Mouse (Mus musculus) hindbrain, embryonic 16.5 days (tissue): ENCODE data around the gene Zfyve1. TPM values are rescaled to one million over a fixed set of nuclear protein-coding genes. Genes with fewer than 3 reads are reported as not detected.
"Not testable (repeated sequence)": the region's sequence is repeated elsewhere in the genome, so short reads cannot be mapped to it uniquely, and the experiment has no call there.

Source experiments
- ATAC-seq: fragments of 200-750 bp; cut with Nextera tagmentation; 2 replicates; pipeline ENCODE4 v1.8.0; 2017; ENCODE audit warnings: moderate TSS enrichment, moderate library complexity
- H3K27ac ChIP-seq: fragments of 300-500 bp; sonication (generic); 2 replicates; pipeline ENCODE4 v1.5.1; 2014; ENCODE audit warnings: low read depth, mild to moderate bottlenecking, control low read depth, low read length, moderate library complexity
- H3K27me3 ChIP-seq: fragments of 300-500 bp; sonication (generic); replicated peaks from 2 replicates; pipeline ENCODE4 v1.6.1; 2014; ENCODE audit warnings: low read length; ENCODE audit not compliant: control insufficient read depth, insufficient read depth
- H3K36me3 ChIP-seq: fragments of 300-500 bp; sonication (generic); 2 replicates; pipeline ENCODE4 v1.6.1; 2014; ENCODE audit warnings: mild to moderate bottlenecking, low read length, moderate library complexity, mixed read lengths; ENCODE audit not compliant: control insufficient read depth, insufficient read depth
- H3K4me1 ChIP-seq: fragments of 300-500 bp; sonication (generic); 2 replicates; pipeline ENCODE4 v1.6.1; 2014; ENCODE audit warnings: low read depth, low read length; ENCODE audit not compliant: control insufficient read depth, insufficient read depth
- H3K4me2 ChIP-seq: fragments of 300-500 bp; sonication (generic); 2 replicates; pipeline ENCODE4 v1.6.1; 2014; ENCODE audit warnings: mild to moderate bottlenecking, low read length, control low read depth, moderate library complexity
- H3K4me3 ChIP-seq: fragments of 300-500 bp; sonication (generic); 2 replicates; pipeline ENCODE4 v1.5.1; 2014; ENCODE audit warnings: mild to moderate bottlenecking, low read length, control low read depth, moderate library complexity
- H3K9ac ChIP-seq: fragments of 300-500 bp; sonication (generic); 2 replicates; pipeline ENCODE4 v1.6.1; 2014; ENCODE audit warnings: low read depth, mild to moderate bottlenecking, control low read depth, low read length, moderate library complexity
- H3K9me3 ChIP-seq: fragments of 300-500 bp; sonication (generic); 2 replicates; pipeline ENCODE4 v1.6.1; 2014; ENCODE audit warnings: mild to moderate bottlenecking, low read length, moderate library complexity; ENCODE audit not compliant: control insufficient read depth
- WGBS: fragments of 180-500 bp; shearing (Covaris S2); extraction: QIAGEN DNeasy Blood & Tissue Kit; methylation state at CpG from one replicate; pipeline ENCODE4 v1.1.7; 2014; 5-methylcytosine and 5-hydroxymethylcytosine counted together
- polyA plus RNA-seq: library from polyadenylated mRNA; unstranded; fragments of >200 nt; fragmentation: Nextera tagmentation; extraction: Ambion mirVana; gene quantifications from 2 replicates; pipeline ENCODE4 v1.2.1, GENCODE M21; 2015

Gene Zfyve1
- polyA plus RNA-seq, 1 experiment from 2014 or later: 20.8 TPM

- H3K9ac ChIP-seq, ATAC-seq, H3K9me3 ChIP-seq, H3K27ac ChIP-seq, H3K36me3 ChIP-seq, H3K4me1 ChIP-seq, H3K27me3 ChIP-seq, H3K4me2 ChIP-seq, H3K4me3 ChIP-seq: not testable (repeated sequence)
- 62% methylated on average over 23 of the region's 23 CpGs for WGBS
Observed at GRCm38 (mm10) chr12:83620694-83621093, 23.7 kb upstream of the Zfyve1 start.

DNA sequence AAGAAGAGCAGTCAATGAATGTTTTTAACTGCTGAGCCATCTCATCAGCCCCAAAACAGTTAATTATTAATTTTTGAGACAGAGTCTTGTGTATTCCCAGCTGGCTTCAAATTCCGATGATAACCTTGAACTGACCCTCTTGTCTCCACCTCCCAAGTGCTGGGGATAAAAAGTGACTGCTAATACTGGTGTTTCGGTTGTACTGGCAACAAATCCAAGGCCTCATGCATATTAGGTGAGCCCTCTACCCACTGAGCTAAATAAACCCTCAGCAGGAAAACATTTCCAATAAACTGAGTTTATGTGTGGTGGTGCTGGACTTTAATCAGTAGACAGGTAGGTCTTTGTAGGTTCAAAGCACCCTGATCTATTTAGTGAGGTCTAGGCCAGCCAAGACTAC is 22.0 kb upstream of the Zfyve1 start:
- 77% methylated on average over 2 of the region's 2 CpGs for WGBS
- ATAC-seq: no peak
- no peak overlapping the region for H3K9ac ChIP-seq
- no peaks in the 10 kb centered on the region for H3K9me3 ChIP-seq
- H3K27ac ChIP-seq: no peak overlapping the region
- H3K4me3 ChIP-seq: no peak overlapping the region
- H3K27me3 ChIP-seq: no peaks in the 10 kb centered on the region
- H3K4me2 ChIP-seq: no peak overlapping the region
- H3K4me1 ChIP-seq: no peaks in the 10 kb centered on the region
- no peaks in the 10 kb centered on the region for H3K36me3 ChIP-seq

GRCm38 (mm10) chr12:83617261-83617660 is 20.2 kb upstream of the Zfyve1 start:
- H3K9me3 ChIP-seq: no peaks in the 10 kb centered on the region
- H3K36me3 ChIP-seq: no peaks in the 10 kb centered on the region
- H3K4me3 ChIP-seq: no peak overlapping the region
- H3K9ac ChIP-seq: no peak overlapping the region
- no peaks in the 10 kb centered on the region for H3K4me1 ChIP-seq
- WGBS: 91% methylated on average over 5 of the region's 5 CpGs
- no peak overlapping the region for H3K27ac ChIP-seq
- ATAC-seq: no peak
- H3K27me3 ChIP-seq: no peaks in the 10 kb centered on the region
- no peak overlapping the region for H3K4me2 ChIP-seq

GRCm38 (mm10) chr12:83606411-83606810 is 9.4 kb upstream of the Zfyve1 start:
- 94% methylated on average over 2 of the region's 2 CpGs for whole genome bisulfite sequencing
- ATAC-seq, H3K9me3 ChIP-seq, H3K36me3 ChIP-seq, H3K9ac ChIP-seq, H3K27me3 ChIP-seq, H3K27ac ChIP-seq, H3K4me1 ChIP-seq, H3K4me3 ChIP-seq, H3K4me2 ChIP-seq: not testable (repeated sequence)

DNA sequence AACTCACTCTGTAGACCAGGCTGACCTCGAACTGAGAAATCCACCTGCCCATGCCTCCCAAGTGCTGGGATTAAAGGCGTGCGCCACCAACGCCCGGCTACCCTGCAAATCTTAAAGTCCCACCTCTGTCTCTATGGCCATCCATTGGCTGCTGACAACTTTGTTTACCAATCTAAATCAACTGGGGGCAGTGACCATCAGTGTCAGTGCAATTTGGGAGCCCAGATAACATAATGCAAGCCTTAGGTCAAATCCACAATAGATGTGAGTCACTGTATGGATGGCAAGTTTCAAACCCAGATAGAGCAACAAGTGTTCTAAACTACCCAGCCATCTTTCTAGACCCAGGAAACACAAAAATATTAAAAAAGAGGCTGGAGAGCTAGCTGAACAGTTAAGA is 5.3 kb upstream of the Zfyve1 start:
- H3K36me3 ChIP-seq: no peaks in the 10 kb centered on the region
- no peak overlapping the region for H3K27ac ChIP-seq
- no peak for ATAC-seq
- 91% methylated on average over 5 of the region's 5 CpGs for WGBS
- no peaks in the 10 kb centered on the region for H3K27me3 ChIP-seq
- no peaks in the 10 kb centered on the region for H3K9me3 ChIP-seq
- no peaks in the 10 kb centered on the region for H3K4me1 ChIP-seq
- H3K9ac ChIP-seq: no peak overlapping the region
- no peak overlapping the region for H3K4me2 ChIP-seq
- no peak overlapping the region for H3K4me3 ChIP-seq

- no peak overlapping the region for H3K9ac ChIP-seq
- no peak for ATAC-seq
Observed at GRCm38 (mm10) chr12:83597881-83598280, 859 bp upstream of the Zfyve1 start.

DNA sequence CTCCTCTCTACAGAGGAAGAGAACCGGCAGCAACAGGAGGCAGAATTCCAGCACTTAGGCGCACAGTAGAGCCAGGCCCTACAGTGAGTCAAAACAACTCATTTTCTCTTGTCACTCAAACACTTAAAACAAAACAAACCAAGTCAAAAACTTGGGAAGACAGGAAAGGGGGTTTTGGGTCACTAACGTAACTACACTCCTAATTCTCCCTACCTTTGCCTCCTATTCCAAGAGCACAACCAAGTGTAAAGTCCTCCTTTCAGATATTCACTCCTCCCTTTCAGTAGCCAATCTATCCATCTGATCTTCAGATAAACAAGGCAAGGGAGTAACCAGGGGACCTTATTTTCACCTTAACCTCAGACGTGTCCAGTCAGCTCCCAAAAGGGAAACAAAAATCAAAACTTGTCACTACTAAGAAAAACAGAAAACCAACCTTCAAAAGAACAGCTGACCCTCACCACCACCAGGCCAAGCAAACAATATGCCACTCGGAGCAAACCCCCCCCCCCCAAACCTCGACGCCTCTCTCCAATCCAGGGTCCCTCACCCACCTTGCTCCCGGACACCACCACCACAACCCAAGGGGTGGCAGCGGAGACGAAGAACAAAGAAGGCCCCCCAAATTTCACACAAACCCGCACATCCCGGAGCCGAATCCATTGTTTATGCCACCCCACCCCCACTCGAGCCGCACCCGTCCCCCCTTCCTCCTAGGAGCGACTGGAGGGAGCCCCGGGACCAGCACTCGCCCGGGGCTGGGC is 649 bp downstream of the Zfyve1 start:
- peak overlapping the region; percentile 59 for H3K4me2 ChIP-seq
- no peak; the same call in 1 of the 2 replicates for ATAC-seq
- H3K9me3 ChIP-seq: no peaks in the 10 kb centered on the region
- H3K4me1 ChIP-seq: peaks cover 27% of the 10 kb centered on the region
- H3K36me3 ChIP-seq: peaks cover 15% of the 10 kb centered on the region
- no peaks in the 10 kb centered on the region for H3K27me3 ChIP-seq
- H3K27ac ChIP-seq: peak overlapping the region; percentile 94
- peak overlapping the region; percentile 99 for H3K9ac ChIP-seq
- WGBS: 4% methylated on average over 16 of the region's 20 CpGs
- H3K4me3 ChIP-seq: peak overlapping the region; percentile 90

More at GRCm38 (mm10) chr12:83597881-83598280, 859 bp upstream of the Zfyve1 start:
- Histone ChIP-seq H3K36me3 (peaks cover 11% of the 10 kb centered on the region), H3K27me3 (no peaks in the 10 kb centered on the region), H3K9me3 (no peaks in the 10 kb centered on the region), H3K4me3 (no peak overlapping the region), H3K27ac (no peak overlapping the region), H3K4me1 (peaks cover 21% of the 10 kb centered on the region), H3K4me2 (no peak overlapping the region)
- 86% methylated on average over 2 of the region's 2 CpGs for WGBS

GRCm38 (mm10) chr12:83594454-83595040 is 2.5 kb downstream of the Zfyve1 start:
- no peaks in the 10 kb centered on the region for H3K9me3 ChIP-seq
- H3K4me1 ChIP-seq: peaks cover 27% of the 10 kb centered on the region
- H3K4me3 ChIP-seq: no peak overlapping the region
- no peaks in the 10 kb centered on the region for H3K27me3 ChIP-seq
- no peak for ATAC-seq
- 91% methylated on average over 9 of the region's 9 CpGs for WGBS
- no peak overlapping the region for H3K9ac ChIP-seq
- H3K4me2 ChIP-seq: no peak overlapping the region
- peaks cover 22% of the 10 kb centered on the region for H3K36me3 ChIP-seq
- no peak overlapping the region for H3K27ac ChIP-seq

- Histone ChIP-seq H3K4me1 (peaks cover 27% of the 10 kb centered on the region), H3K27ac (no peak overlapping the region), H3K9me3 (no peaks in the 10 kb centered on the region), H3K4me2 (no peak overlapping the region), H3K4me3 (no peak overlapping the region), H3K27me3 (no peaks in the 10 kb centered on the region), H3K36me3 (peaks cover 37% of the 10 kb centered on the region), H3K9ac (no peak overlapping the region)
- 87% methylated on average over 8 of the region's 8 CpGs for WGBS
- no peak for ATAC-seq
Observed at GRCm38 (mm10) chr12:83591754-83592501, 5.1 kb downstream of the Zfyve1 start.
